Mouse (Mus musculus) MEL (cell line): ENCODE measurements at regions not wholly inside any gene's neighbourhood (a gene's known extent, or its start where the extent isn't known, plus 50 kb on each side); places are given as distances from the start of the nearest gene placed in this dataset.

Experiments
- DNase-seq: peaks from one replicate; pipeline ENCODE4 v3.0.0; 2011; ENCODE audit warnings: low read depth, low spot score
- H3K27ac ChIP-seq: 2 replicates; pipeline ENCODE4 v1.5.1; 2012; ENCODE audit warnings: low read depth, mild to moderate bottlenecking, control low read depth, low read length, moderate library complexity; ENCODE audit not compliant: control insufficient read depth
- H3K27me3 ChIP-seq, 2 experiments: fragments of 150-350 bp in 1 of 2; sonication (generic) in 1 of 2; 2 replicates each; pipeline ENCODE4 v1.6.1; 2012; ENCODE audit warnings: low read length in 2 of 2, mild to moderate bottlenecking in 2 of 2, improper control_type of control experiment in 1 of 2, moderate library complexity in 1 of 2; ENCODE audit not compliant: insufficient read depth in 2 of 2, control insufficient read depth in 1 of 2
- H3K36me3 ChIP-seq, 2 experiments: 2 replicates each; pipeline ENCODE4 v1.6.1; 2012 to 2014; ENCODE audit warnings: low read length in 2 of 2, improper control_type of control experiment in 1 of 2, inconsistent platforms in 1 of 2, mild to moderate bottlenecking in 1 of 2; ENCODE audit not compliant: insufficient read depth in 2 of 2, control insufficient read depth in 1 of 2
- H3K4me1 ChIP-seq, 2 experiments: fragments of 150-350 bp in 1 of 2; sonication (generic) in 1 of 2; 2 replicates each; pipeline ENCODE4 v1.6.1; 2012; ENCODE audit warnings: low read length in 2 of 2, improper control_type of control experiment in 1 of 2, mild to moderate bottlenecking in 1 of 2; ENCODE audit not compliant: insufficient read depth in 2 of 2, control insufficient read depth in 1 of 2
- H3K4me3 ChIP-seq, 2 experiments: fragments of 150-350 bp in 1 of 2; sonication (generic) in 1 of 2; 2 replicates each; pipeline ENCODE4 v1.5.1; 2012; ENCODE audit warnings: low read depth in 2 of 2, low read length in 2 of 2, mild to moderate bottlenecking in 2 of 2, moderate library complexity in 2 of 2, control low read depth in 1 of 2, improper control_type of control experiment in 1 of 2; ENCODE audit not compliant: control insufficient read depth in 1 of 2, insufficient read depth in 1 of 2
- H3K79me2 ChIP-seq: 2 replicates; pipeline ENCODE4 v1.6.1; 2012; ENCODE audit warnings: mild to moderate bottlenecking, low read length, moderate library complexity; ENCODE audit not compliant: control insufficient read depth, poor library complexity, insufficient read depth
- H3K9ac ChIP-seq: 2 replicates; pipeline ENCODE4 v1.6.1; 2012; ENCODE audit warnings: low read depth, mild to moderate bottlenecking, control low read depth, low read length, moderate library complexity; ENCODE audit not compliant: control insufficient read depth, poor library complexity, severe bottlenecking
- H3K9me3 ChIP-seq: fragments of 150-350 bp; sonication (generic); replicated peaks from 2 replicates; pipeline ENCODE4 v1.6.1; 2012; ENCODE audit warnings: mild to moderate bottlenecking, low read length, improper control_type of control experiment, moderate library complexity; ENCODE audit not compliant: insufficient read depth
- BHLHE40 ChIP-seq: IDR thresholded peaks from 2 replicates; pipeline ENCODE4 v1.6.1; 2012; ENCODE audit warnings: low read depth, mild to moderate bottlenecking, inconsistent platforms, low read length, improper control_type of control experiment, borderline replicate concordance
- CHD1 ChIP-seq: IDR thresholded peaks from 2 replicates; pipeline ENCODE4 v1.6.1; 2012; ENCODE audit warnings: low read depth, mild to moderate bottlenecking, inconsistent platforms, low read length, improper control_type of control experiment
- CHD2 ChIP-seq: IDR thresholded peaks from 2 replicates; pipeline ENCODE4 v1.6.1; 2011; ENCODE audit warnings: low read length, improper control_type of control experiment
- CTCF ChIP-seq, 3 experiments: IDR thresholded peaks in 2 of 3; conservative IDR thresholded peaks in 1 of 3; 2 replicates each; pipeline ENCODE4 v1.5.1; 2011 to 2012; ENCODE audit warnings: low read length in 3 of 3, low read depth in 2 of 3, mild to moderate bottlenecking in 2 of 3, improper control_type of control experiment in 1 of 3, inconsistent platforms in 1 of 3, mixed read lengths in 1 of 3, moderate library complexity in 1 of 3; ENCODE audit not compliant: control insufficient read depth in 1 of 3, insufficient read depth in 1 of 3, poor library complexity in 1 of 3, severe bottlenecking in 1 of 3
- ETS1 ChIP-seq: IDR thresholded peaks from 2 replicates; pipeline ENCODE4 v1.6.1; 2012; ENCODE audit warnings: low read depth, mild to moderate bottlenecking, inconsistent platforms, low read length, improper control_type of control experiment, moderate library complexity
- GABPA ChIP-seq: IDR thresholded peaks from 2 replicates; pipeline ENCODE4 v1.6.1; 2012; ENCODE audit warnings: low read depth, mild to moderate bottlenecking, inconsistent platforms, low read length, improper control_type of control experiment, moderate library complexity
- HCFC1 ChIP-seq: IDR thresholded peaks from 2 replicates; pipeline ENCODE4 v1.6.1; 2012; ENCODE audit warnings: low read depth, mild to moderate bottlenecking, inconsistent platforms, low read length, improper control_type of control experiment, moderate library complexity
- KAT2A ChIP-seq: conservative IDR thresholded peaks from 2 replicates; pipeline ENCODE4 v1.6.1; 2012; ENCODE audit warnings: low read depth, low read length, improper control_type of control experiment, inconsistent platforms
- MAFK ChIP-seq: IDR thresholded peaks from 2 replicates; pipeline ENCODE4 v1.6.1; 2011; ENCODE audit warnings: low read depth, mild to moderate bottlenecking, low read length, improper control_type of control experiment, borderline replicate concordance
- MAZ ChIP-seq: IDR thresholded peaks from 2 replicates; pipeline ENCODE4 v1.6.1; 2012; ENCODE audit warnings: low read depth, mild to moderate bottlenecking, inconsistent platforms, low read length, improper control_type of control experiment
- MEF2A ChIP-seq: IDR thresholded peaks from 2 replicates; pipeline ENCODE4 v1.6.1; 2014; ENCODE audit warnings: low read depth, mild to moderate bottlenecking, inconsistent platforms, low read length, improper control_type of control experiment; ENCODE audit not compliant: poor library complexity, insufficient replicate concordance, severe bottlenecking; ENCODE audit errors: extremely low read depth
- MXI1 ChIP-seq: IDR thresholded peaks from 2 replicates; pipeline ENCODE4 v1.6.1; 2011; ENCODE audit warnings: mild to moderate bottlenecking, low read depth, low read length, improper control_type of control experiment
- MYB ChIP-seq: IDR thresholded peaks from 2 replicates; pipeline ENCODE4 v1.6.1; 2011; ENCODE audit warnings: mild to moderate bottlenecking, low read depth, low read length, improper control_type of control experiment
- MYC ChIP-seq: IDR thresholded peaks from 2 replicates; pipeline ENCODE4 v1.6.1; 2011; ENCODE audit warnings: low read depth, mild to moderate bottlenecking, low read length, improper control_type of control experiment, moderate library complexity
- RAD21 ChIP-seq: IDR thresholded peaks from 2 replicates; pipeline ENCODE4 v1.6.1; 2011; ENCODE audit warnings: mild to moderate bottlenecking, low read depth, low read length, improper control_type of control experiment
- TBP ChIP-seq: IDR thresholded peaks from 2 replicates; pipeline ENCODE4 v1.8.0; 2011; ENCODE audit warnings: low read depth, low read length, improper control_type of control experiment
- UBTF ChIP-seq: IDR thresholded peaks from 2 replicates; pipeline ENCODE4 v1.6.1; 2012; ENCODE audit warnings: low read depth, mild to moderate bottlenecking, inconsistent platforms, low read length, improper control_type of control experiment, moderate library complexity, borderline replicate concordance; ENCODE audit not compliant: insufficient read depth
- USF1 ChIP-seq: IDR thresholded peaks from 2 replicates; pipeline ENCODE4 v1.6.1; 2014; ENCODE audit warnings: low read depth, mild to moderate bottlenecking, inconsistent platforms, low read length, improper control_type of control experiment, moderate library complexity
- USF2 ChIP-seq, 2 experiments: IDR thresholded peaks; 2 replicates each; pipeline ENCODE4 v1.6.1; 2011 to 2012; ENCODE audit warnings: improper control_type of control experiment in 2 of 2, low read length in 2 of 2, borderline replicate concordance in 1 of 2, inconsistent platforms in 1 of 2, low read depth in 1 of 2, mild to moderate bottlenecking in 1 of 2; ENCODE audit not compliant: insufficient read depth in 1 of 2
- ZNF384 ChIP-seq: IDR thresholded peaks from 2 replicates; pipeline ENCODE4 v1.6.1; 2012; ENCODE audit warnings: low read depth, mild to moderate bottlenecking, inconsistent platforms, low read length, improper control_type of control experiment

- Histone ChIP-seq H3K79me2 (no peaks in the 10 kb centered on the region), H3K9ac (no peak overlapping the region), H3K9me3 (no peaks in the 10 kb centered on the region), H3K27ac (no peak overlapping the region)
- TF ChIP-seq HCFC1 (no peak), CHD2 (no peak), MXI1 (no peak), MYC (no peak), MAFK (no peak), MAZ (no peak), USF2 (IDR thresholded peaks at IDR 0.05; ENCODE audit: borderline replicate concordance in 1 of 2, insufficient read depth in 1 of 2, low read depth in 1 of 2, low read length in 2 of 2) (no peak), ETS1 (no peak), CTCF (IDR thresholded peaks at IDR 0.05 in 2 of 3, conservative IDR thresholded peaks at IDR 0.05 in 1 of 3; ENCODE audit: control insufficient read depth in 1 of 3, insufficient read depth in 1 of 3, low read depth in 2 of 3, low read length in 3 of 3, poor library complexity in 1 of 3, severe bottlenecking in 1 of 3) (no peak), TBP (no peak), USF1 (no peak), BHLHE40 (no peak), RAD21 (no peak), UBTF (no peak), CHD1 (no peak), MEF2A (no peak), GABPA (no peak), MYB (no peak), KAT2A (no peak)
- TF ChIP-seq, all 39 proteins: peak for 0
- no peaks in the 10 kb centered on the region for H3K36me3 ChIP-seq
- no peak overlapping the region for H3K4me3 ChIP-seq
- DNase-seq, result no peak
- H3K27me3 ChIP-seq, result no peaks in the 10 kb centered on the region
- H3K4me1 ChIP-seq, result no peaks in the 10 kb centered on the region
These were observed 65.1 kb downstream of the Sox9 start for GRCm38 (mm10) chr11:112847146-112847545.

GRCm38 (mm10) chr11:112847851-112848250, 65.8 kb downstream of the Sox9 start:
- no peaks in the 10 kb centered on the region for H3K4me1 ChIP-seq
- H3K27ac ChIP-seq, result no peak overlapping the region
- H3K9me3 ChIP-seq, result no peaks in the 10 kb centered on the region
- no peaks in the 10 kb centered on the region for H3K36me3 ChIP-seq
- no peak overlapping the region for H3K4me3 ChIP-seq
- no peaks in the 10 kb centered on the region for H3K79me2 ChIP-seq
- no peaks in the 10 kb centered on the region for H3K27me3 ChIP-seq
- no peak overlapping the region for H3K9ac ChIP-seq
- no peak for TF ChIP-seq ZNF384
- no peak for DNase-seq
